ENCODE assay signal across 9 mouse cellular contexts in genomic region chr7:120844689-120845088, GRCm38 (mm10). TPM values are rescaled to one million over a fixed set of nuclear protein-coding genes. Genes with fewer than 3 reads are reported as not detected.
DNase-seq lines count a peak whose midpoint lies in the region; ATAC-seq and TF ChIP-seq lines count a peak whose summit lies in the region.
"Had no signal": no experiment of that assay in that cellular context is flagged by ENCODE, and none has a peak within 500 bp of the region (broad histone marks: within the 10 kb centered on the region; RNA-seq: fewer than 3 reads in every experiment).

No protein-coding gene starts in this region.

- H3K27ac ChIP-seq in heart, postnatal 0 days (ENCODE audit: low read depth) = no peak overlapping the region
- no peak overlapping the region for H3K27ac ChIP-seq in cortical plate, adult 2 months (ENCODE audit: insufficient read depth, low read length)
- H3K27ac ChIP-seq in hindbrain, postnatal 0 days = no peak overlapping the region
- no peak overlapping the region for H3K27ac ChIP-seq in midbrain, embryonic 16.5 days (ENCODE audit: low read length)

- no peaks in the 10 kb centered on the region for H3K27me3 ChIP-seq in heart, postnatal 0 days (ENCODE audit: control insufficient read depth, insufficient read depth, low read length)
- H3K27me3 ChIP-seq in hindbrain, postnatal 0 days (ENCODE audit: insufficient read depth, low read length) = no peaks in the 10 kb centered on the region
- no peaks in the 10 kb centered on the region for H3K27me3 ChIP-seq in midbrain, embryonic 16.5 days (ENCODE audit: control insufficient read depth, insufficient read depth, low read depth, low read length)
- H3K27me3 ChIP-seq: Patski had no signal

- TF ChIP-seq CTCF in heart, postnatal 0 days (IDR thresholded peaks at IDR 0.05; ENCODE audit: low read depth) = no peak
- no peak for TF ChIP-seq CTCF in cortical plate, adult 2 months (IDR thresholded peaks at IDR 0.05; ENCODE audit: extremely low read depth, insufficient read depth, low read length)
- TF ChIP-seq CTCF in hindbrain, postnatal 0 days (IDR thresholded peaks at IDR 0.05; ENCODE audit: low read depth) = no peak

- 0 out of 2 replicates have a peak overlapping the region, but pooled peaks have one; percentile 82 for H3K4me3 ChIP-seq in heart, postnatal 0 days (ENCODE audit: low read depth, low read length)
- H3K4me3 ChIP-seq in cortical plate, adult 2 months (ENCODE audit: insufficient read depth, low read length) = peak overlapping the region; percentile 65
- peak overlapping the region; percentile 82 for H3K4me3 ChIP-seq in hindbrain, postnatal 0 days (ENCODE audit: low read length)
- H3K4me3 ChIP-seq in midbrain, embryonic 16.5 days (ENCODE audit: low read depth, low read length) = peak overlapping the region; percentile 85

- 0 out of 2 replicates have a peak, but pooled peaks cover 5% of the 10 kb centered on the region for H3K36me3 ChIP-seq in heart, postnatal 0 days (replicated peaks; ENCODE audit: control insufficient read depth, insufficient read depth, low read length)
- no peaks in the 10 kb centered on the region for H3K36me3 ChIP-seq in hindbrain, postnatal 0 days (ENCODE audit: insufficient read depth, low read length)
- H3K36me3 ChIP-seq in midbrain, embryonic 16.5 days (ENCODE audit: control insufficient read depth, insufficient read depth, low read length) = no peaks in the 10 kb centered on the region

- 64% methylated on average over 9 of the region's 9 CpGs for WGBS in heart, postnatal 0 days
- 12% methylated on average over 9 of the region's 9 CpGs for WGBS in hindbrain, postnatal 0 days
- 9% methylated on average over 9 of the region's 9 CpGs for WGBS in midbrain, embryonic 16.5 days

- TF ChIP-seq EP300 in heart, postnatal 0 days (IDR thresholded peaks at IDR 0.05; ENCODE audit: low read depth) = no peak

- intact Hi-C loops in heart, postnatal 25 days (cut with DNase I) = loop anchor here (2.0 kb wide), 1 partner anchor 20 kb away; no protein-coding TSS in a partner anchor

- no peak overlapping the region for H3K9ac ChIP-seq in heart, postnatal 0 days (replicated peaks; ENCODE audit: low read depth, low read length)
- peak overlapping the region; percentile 94; the same call in 1 of the 2 replicates for H3K9ac ChIP-seq in hindbrain, postnatal 0 days (replicated peaks; ENCODE audit: low read length)
- peak overlapping the region; percentile 84 for H3K9ac ChIP-seq in midbrain, embryonic 16.5 days (ENCODE audit: low read depth, low read length)

- peaks cover 24% of the 10 kb centered on the region for H3K4me1 ChIP-seq in heart, postnatal 0 days (ENCODE audit: control insufficient read depth, insufficient read depth)
- H3K4me1 ChIP-seq in cortical plate, adult 2 months (ENCODE audit: control insufficient read depth, insufficient read depth, low read length) = peaks cover 5% of the 10 kb centered on the region
- H3K4me1 ChIP-seq in hindbrain, postnatal 0 days (ENCODE audit: insufficient read depth, low read length) = peaks cover 14% of the 10 kb centered on the region; the same call in 1 of the 2 replicates
- peaks cover 18% of the 10 kb centered on the region for H3K4me1 ChIP-seq in midbrain, embryonic 16.5 days (ENCODE audit: control insufficient read depth, insufficient read depth, low read length)

- H3K9me3 ChIP-seq in heart, postnatal 0 days (replicated peaks; ENCODE audit: control insufficient read depth, low read length) = no peaks in the 10 kb centered on the region
- H3K9me3 ChIP-seq in hindbrain, postnatal 0 days (ENCODE audit: low read length) = no peaks in the 10 kb centered on the region
- no peaks in the 10 kb centered on the region for H3K9me3 ChIP-seq in midbrain, embryonic 16.5 days (replicated peaks; ENCODE audit: control insufficient read depth, low read length, poor library complexity, severe bottlenecking)

- no peak for TF ChIP-seq POLR2A in cortical plate, adult 2 months (IDR thresholded peaks at IDR 0.05; ENCODE audit: extremely low read depth, insufficient read depth, low read length)

- no peak for DNase-seq in heart, postnatal 0 days (ENCODE audit: low spot score)
- DNase-seq in heart, postnatal 25 days (ENCODE audit: low spot score) = no peak
- no peak for DNase-seq in hindbrain, postnatal 0 days (ENCODE audit: low spot score)
- DNase-seq in urinary bladder, adult 2 months (ENCODE audit: low spot score) = no peak
- DNase-seq in layer of hippocampus, postnatal 10 days (ENCODE audit: low spot score in 2 of 2) = no peak
- no peak for DNase-seq in layer of hippocampus, adult 11-12 months (ENCODE audit: low spot score)

- no peak for ATAC-seq in heart, postnatal 0 days (ENCODE audit: insufficient read depth, low read depth)
- ATAC-seq in hindbrain, postnatal 0 days = no peak
- no peak for ATAC-seq in midbrain, embryonic 16.5 days
- ATAC-seq: Patski had no signal

- peak overlapping the region; percentile 88 for H3K4me2 ChIP-seq in heart, postnatal 0 days (ENCODE audit: low read depth, low read length)
- peak overlapping the region; percentile 81 for H3K4me2 ChIP-seq in hindbrain, postnatal 0 days (ENCODE audit: low read depth, low read length)
- H3K4me2 ChIP-seq in midbrain, embryonic 16.5 days (ENCODE audit: low read length) = peak overlapping the region; percentile 70

RNA-seq across cellular contexts. Expression of gene Eef2k, which starts 2.1 kb away (rescaled TPM):
- 31.9 and 48.2 TPM in 2 replicates for total RNA-seq in heart, postnatal 0 days (2014; rRNA removed; ENCODE audit: low replicate concordance)
- polyA plus RNA-seq in heart, postnatal 0 days (2015; fragmentation: Nextera tagmentation; extraction: Ambion mirVana) = 22.7 and 23.6 TPM in 2 replicates
- total RNA-seq in heart, postnatal 25 days (2021) = 10 to 100 TPM; 27.7 to 32.5 TPM
- polyA plus RNA-seq in cortical plate, adult 2 months (2012; rRNA removed) = 33.8 and 36.2 TPM in 2 replicates
- total RNA-seq in hindbrain, postnatal 0 days (2014; rRNA removed) = 30.7 and 44.6 TPM in 2 replicates
- polyA plus RNA-seq in hindbrain, postnatal 0 days (2015; fragmentation: Nextera tagmentation; extraction: Ambion mirVana) = 31.5 and 32.1 TPM in 2 replicates
- 33.5 and 35.4 TPM in 2 replicates for polyA plus RNA-seq in midbrain, embryonic 16.5 days (2015; fragmentation: Nextera tagmentation; extraction: Ambion mirVana)
- 94.4 TPM in 2 replicates for polyA plus RNA-seq in urinary bladder, adult 2 months (2012; rRNA removed)
- 10 to 100 TPM; 38.9 to 41.7 TPM for total RNA-seq in layer of hippocampus, postnatal 10 days (2021)

RNA-seq across cellular contexts. Expression of gene Gm5737, which starts 32.5 kb away (rescaled TPM):
- not detected in 2 replicates for total RNA-seq in heart, postnatal 0 days (2014; rRNA removed; ENCODE audit: low replicate concordance)
- not detected in 2 replicates for polyA plus RNA-seq in heart, postnatal 0 days (2015; fragmentation: Nextera tagmentation; extraction: Ambion mirVana)
- not detected for total RNA-seq in heart, postnatal 25 days (2021)
- not detected in 2 replicates for polyA plus RNA-seq in cortical plate, adult 2 months (2012; rRNA removed)
- 0.58 TPM in 1 of 2 replicates, not detected in the other for total RNA-seq in hindbrain, postnatal 0 days (2014; rRNA removed)
- polyA plus RNA-seq in hindbrain, postnatal 0 days (2015; fragmentation: Nextera tagmentation; extraction: Ambion mirVana) = 0.11 and 0.14 TPM in 2 replicates
- 0.14 TPM in 1 of 2 replicates, not detected in the other for polyA plus RNA-seq in midbrain, embryonic 16.5 days (2015; fragmentation: Nextera tagmentation; extraction: Ambion mirVana)
- polyA plus RNA-seq in urinary bladder, adult 2 months (2012; rRNA removed) = 0.06 TPM in 1 of 2 replicates, not detected in the other
- under 1 TPM in 1 of 2 experiments, not detected in 1; 0.27 TPM for total RNA-seq in layer of hippocampus, postnatal 10 days (2021)
- polyA plus RNA-seq: Patski had no signal
